Mouse (Mus musculus) hindbrain, embryonic 15.5 days (tissue): Measurements from ENCODE around the gene E2f8. TPM values are rescaled to one million over a fixed set of nuclear protein-coding genes. Genes with fewer than 3 reads are reported as not detected.

Source experiments
- ATAC-seq: fragments of 200-750 bp; cut with Nextera tagmentation; 2 replicates; pipeline ENCODE4 v1.8.0; 2017; ENCODE audit warnings: low read depth, moderate number of reproducible peaks, moderate TSS enrichment; ENCODE audit not compliant: low FRiP score
- H3K27ac ChIP-seq: fragments of 300-500 bp; sonication (generic); replicated peaks from 2 replicates; pipeline ENCODE4 v1.5.1; 2015; ENCODE audit warnings: mild to moderate bottlenecking, inconsistent platforms
- H3K27me3 ChIP-seq: fragments of 300-500 bp; sonication (generic); 2 replicates; pipeline ENCODE4 v1.6.1; 2015; ENCODE audit warnings: control low read depth, inconsistent platforms
- H3K36me3 ChIP-seq: fragments of 300-500 bp; sonication (generic); 2 replicates; pipeline ENCODE4 v1.6.1; 2015; ENCODE audit warnings: control low read depth, inconsistent platforms
- H3K4me1 ChIP-seq: fragments of 300-500 bp; sonication (generic); replicated peaks from 2 replicates; pipeline ENCODE4 v1.6.1; 2015; ENCODE audit warnings: control low read depth, inconsistent platforms
- H3K4me2 ChIP-seq: fragments of 300-500 bp; sonication (generic); 2 replicates; pipeline ENCODE4 v1.6.1; 2015; ENCODE audit warnings: moderate library complexity, mild to moderate bottlenecking, inconsistent platforms
- H3K4me3 ChIP-seq: fragments of 300-500 bp; sonication (generic); 2 replicates; pipeline ENCODE4 v1.5.1; 2015; ENCODE audit warnings: mild to moderate bottlenecking, inconsistent platforms
- H3K9ac ChIP-seq: fragments of 300-500 bp; sonication (generic); 2 replicates; pipeline ENCODE4 v1.6.1; 2015; ENCODE audit warnings: inconsistent platforms
- H3K9me3 ChIP-seq: fragments of 300-500 bp; sonication (generic); 2 replicates; pipeline ENCODE4 v1.6.1; 2016; ENCODE audit warnings: control low read depth, inconsistent platforms
- WGBS: fragments of 180-500 bp; shearing (Covaris S2); methylation state at CpG from one replicate; pipeline ENCODE4 v1.1.7; 2015; 5-methylcytosine and 5-hydroxymethylcytosine counted together
- polyA plus RNA-seq: library from polyadenylated mRNA; unstranded; fragments of >200 nt; fragmentation: Nextera tagmentation; extraction: Ambion mirVana; gene quantifications from 2 replicates; pipeline ENCODE4 v1.2.1, GENCODE M21; 2015

The E2f8 gene
- polyA plus RNA-seq, 1 experiment from 2014 or later = 3.4 TPM

- ATAC-seq = no peak
- H3K27me3 ChIP-seq = peaks cover 26% of the 10 kb centered on the region
- 55% methylated on average over 6 of the region's 6 CpGs for WGBS
These were observed 34.6 kb downstream of the E2f8 start for GRCm38 (mm10) chr7:48846755-48847154.

GRCm38 (mm10) chr7:48845213-48845973 lies 36.0 kb downstream of the E2f8 start:
- no peak for ATAC-seq
- 88% methylated on average over 12 of the region's 12 CpGs for WGBS
- H3K36me3 ChIP-seq = no peaks in the 10 kb centered on the region
- H3K27ac ChIP-seq = no peak overlapping the region
- peaks cover 33% of the 10 kb centered on the region for H3K27me3 ChIP-seq
- no peak overlapping the region for H3K4me3 ChIP-seq
- H3K4me1 ChIP-seq = no peaks in the 10 kb centered on the region
- H3K9ac ChIP-seq = no peak overlapping the region
- no peak overlapping the region for H3K4me2 ChIP-seq
- no peaks in the 10 kb centered on the region for H3K9me3 ChIP-seq

More at GRCm38 (mm10) chr7:48846755-48847154, 34.6 kb downstream of the E2f8 start:
- no peak overlapping the region for H3K4me2 ChIP-seq
- no peaks in the 10 kb centered on the region for H3K36me3 ChIP-seq
- no peaks in the 10 kb centered on the region for H3K9me3 ChIP-seq
- no peaks in the 10 kb centered on the region for H3K4me1 ChIP-seq
- no peak overlapping the region for H3K9ac ChIP-seq
- H3K27ac ChIP-seq = no peak overlapping the region
- no peak overlapping the region for H3K4me3 ChIP-seq

GRCm38 (mm10) chr7:48843541-48843940 lies 37.9 kb downstream of the E2f8 start:
- Histone ChIP-seq H3K9me3 (no peaks in the 10 kb centered on the region), H3K27me3 (peaks cover 51% of the 10 kb centered on the region), H3K9ac (no peak overlapping the region), H3K36me3 (no peaks in the 10 kb centered on the region), H3K27ac (no peak overlapping the region), H3K4me3 (no peak overlapping the region), H3K4me2 (no peak overlapping the region), H3K4me1 (no peaks in the 10 kb centered on the region)
- WGBS = 92% methylated on average over 5 of the region's 5 CpGs
- no peak for ATAC-seq

- WGBS = 78% methylated on average over 3 of the region's 3 CpGs
- Histone ChIP-seq H3K4me1 (no peaks in the 10 kb centered on the region), H3K36me3 (no peaks in the 10 kb centered on the region), H3K4me3 (no peak overlapping the region), H3K27ac (no peak overlapping the region), H3K4me2 (no peak overlapping the region), H3K9ac (no peak overlapping the region), H3K27me3 (peaks cover 60% of the 10 kb centered on the region), H3K9me3 (no peaks in the 10 kb centered on the region)
- no peak for ATAC-seq
These were observed 39.0 kb downstream of the E2f8 start for GRCm38 (mm10) chr7:48842353-48842752.

- H3K4me3 ChIP-seq = no peak overlapping the region
- H3K27ac ChIP-seq = no peak overlapping the region
- H3K4me1 ChIP-seq = no peaks in the 10 kb centered on the region
- no peak overlapping the region for H3K9ac ChIP-seq
- 59% methylated on average over 4 of the region's 4 CpGs for WGBS
- ATAC-seq = no peak
- H3K9me3 ChIP-seq = no peaks in the 10 kb centered on the region
- peaks cover 67% of the 10 kb centered on the region for H3K27me3 ChIP-seq
- no peak overlapping the region for H3K4me2 ChIP-seq
- H3K36me3 ChIP-seq = no peaks in the 10 kb centered on the region
These were observed 39.9 kb downstream of the E2f8 start for GRCm38 (mm10) chr7:48841538-48841937.

DNA sequence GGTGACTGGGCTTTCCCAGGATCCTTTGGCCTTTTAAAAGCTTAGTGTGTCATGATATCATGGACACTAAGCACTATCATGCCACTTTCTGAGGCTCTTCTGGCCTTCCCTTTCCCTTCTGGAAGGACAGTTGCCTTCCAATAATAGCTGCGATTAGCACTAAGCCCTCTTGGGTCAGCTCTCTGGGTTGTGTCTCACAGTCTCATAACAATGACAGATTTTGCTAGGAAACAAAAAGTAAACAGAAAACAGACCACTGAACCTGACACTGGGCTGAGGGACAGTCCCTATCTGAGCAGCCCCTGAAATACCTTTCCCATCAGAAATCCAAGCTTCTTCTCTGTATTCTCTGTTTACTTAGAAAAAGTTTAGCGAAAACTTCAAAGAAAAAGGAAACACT lies 40.9 kb downstream of the E2f8 start:
- H3K4me1 ChIP-seq = peaks cover under 1% of the 10 kb centered on the region
- no peak for ATAC-seq
- H3K4me2 ChIP-seq = no peak overlapping the region
- H3K36me3 ChIP-seq = no peaks in the 10 kb centered on the region
- 83% methylated on average over 2 of the region's 2 CpGs for WGBS
- no peak overlapping the region for H3K4me3 ChIP-seq
- no peak overlapping the region for H3K27ac ChIP-seq
- no peak overlapping the region for H3K9ac ChIP-seq
- H3K9me3 ChIP-seq = no peaks in the 10 kb centered on the region
- H3K27me3 ChIP-seq = peaks cover 66% of the 10 kb centered on the region

- Histone ChIP-seq H3K4me2 (no peak overlapping the region), H3K27ac (no peak overlapping the region), H3K36me3 (no peaks in the 10 kb centered on the region), H3K9me3 (no peaks in the 10 kb centered on the region), H3K4me3 (no peak overlapping the region), H3K27me3 (peaks cover 63% of the 10 kb centered on the region), H3K9ac (no peak overlapping the region), H3K4me1 (peaks cover 16% of the 10 kb centered on the region)
- no peak for ATAC-seq
- 65% methylated on average over 2 of the region's 2 CpGs for WGBS
These were observed 43.0 kb downstream of the E2f8 start for GRCm38 (mm10) chr7:48838434-48838833.

DNA sequence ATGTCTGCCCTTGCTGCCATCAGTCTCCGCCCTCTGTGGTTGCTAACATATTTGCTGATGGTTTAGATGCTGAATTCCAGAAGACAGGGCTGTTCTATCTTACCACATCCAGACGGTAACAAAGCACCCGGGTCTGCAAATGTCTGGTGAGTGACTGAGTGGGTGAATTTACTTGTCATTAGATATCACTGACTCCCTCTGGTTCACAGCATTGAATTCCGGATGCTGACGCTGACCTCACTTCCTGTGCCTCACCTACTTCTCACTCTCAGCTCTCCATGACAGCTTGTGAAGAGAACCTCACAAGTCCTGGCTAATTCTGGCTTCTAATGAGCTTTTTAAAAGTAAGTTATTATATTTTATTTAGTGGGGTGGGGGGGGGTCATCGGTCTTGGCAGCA lies 44.4 kb downstream of the E2f8 start:
- H3K9me3 ChIP-seq = no peaks in the 10 kb centered on the region
- no peak for ATAC-seq
- H3K4me1 ChIP-seq = peaks cover 16% of the 10 kb centered on the region
- H3K27me3 ChIP-seq = peaks cover 64% of the 10 kb centered on the region
- no peaks in the 10 kb centered on the region for H3K36me3 ChIP-seq
- H3K27ac ChIP-seq = no peak overlapping the region
- H3K9ac ChIP-seq = no peak overlapping the region
- H3K4me3 ChIP-seq = no peak overlapping the region
- H3K4me2 ChIP-seq = no peak overlapping the region
- 80% methylated on average over 6 of the region's 6 CpGs for WGBS

DNA sequence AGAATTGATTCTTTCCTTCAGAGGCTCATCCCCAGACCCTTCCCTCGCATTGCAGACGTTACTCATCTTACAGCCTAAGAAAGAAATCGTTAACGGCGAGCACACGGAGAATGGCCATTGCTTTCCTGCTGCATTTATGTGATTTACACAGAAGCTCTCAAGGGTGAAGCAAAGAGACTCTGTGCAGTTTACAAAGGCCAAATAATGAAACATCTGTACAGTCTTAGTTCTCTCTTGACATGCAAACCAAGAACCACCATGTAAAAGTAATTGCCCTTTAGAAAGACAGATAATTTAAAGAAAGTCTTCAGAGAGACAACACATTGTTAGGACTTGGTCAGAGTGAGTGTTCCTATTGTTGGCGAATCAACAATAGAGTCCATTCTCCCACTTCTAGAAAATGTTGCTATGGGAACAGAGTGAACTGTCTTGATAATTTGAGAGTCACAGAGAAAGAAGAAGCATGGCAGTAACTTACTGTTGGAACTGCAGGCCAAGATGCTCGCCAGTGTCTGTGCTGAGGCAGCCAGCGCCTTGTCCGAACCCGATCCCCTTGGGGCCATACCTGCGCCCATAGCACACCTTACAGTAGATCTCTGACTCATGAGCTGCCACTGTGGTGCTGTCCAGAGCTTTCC lies 46.3 kb downstream of the E2f8 start:
- Histone ChIP-seq H3K36me3 (no peaks in the 10 kb centered on the region), H3K9me3 (no peaks in the 10 kb centered on the region), H3K4me2 (no peak overlapping the region), H3K4me3 (no peak overlapping the region), H3K4me1 (peaks cover 16% of the 10 kb centered on the region), H3K9ac (no peak overlapping the region), H3K27ac (peak overlapping the region; percentile 42; the same call in 1 of the 2 replicates), H3K27me3 (peaks cover 71% of the 10 kb centered on the region)
- WGBS = 20% methylated on average over 12 of the region's 12 CpGs
- ATAC-seq = peak; percentile 69

DNA sequence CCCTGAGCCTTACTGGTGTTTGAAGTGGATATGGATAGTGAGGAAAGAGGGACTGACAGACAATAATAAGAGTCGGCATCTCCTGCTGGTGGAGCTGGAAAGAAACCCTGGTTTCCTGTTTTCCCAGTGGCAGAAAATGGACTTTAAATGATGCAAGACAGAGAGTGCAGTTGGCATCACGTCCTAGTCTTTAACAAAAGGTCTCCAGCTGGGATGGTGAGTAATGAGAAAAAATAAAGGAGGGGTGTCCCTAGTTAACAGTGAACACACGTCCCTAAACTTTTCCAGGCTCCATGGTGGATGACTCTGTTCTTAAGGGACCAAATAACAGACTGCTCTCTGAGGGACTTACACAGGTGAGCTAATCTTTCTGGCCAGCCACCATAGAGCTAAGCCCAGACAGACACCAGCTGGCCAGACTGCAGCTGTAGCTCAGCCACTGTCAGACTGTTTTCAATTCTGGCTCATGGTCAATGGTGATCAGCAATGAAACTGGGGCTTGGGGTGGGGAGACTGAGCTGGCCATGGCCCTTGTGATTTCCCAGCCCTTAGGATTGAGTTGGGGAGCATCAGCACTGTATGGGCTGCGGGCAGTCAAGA lies 46.9 kb downstream of the E2f8 start:
- 30% methylated on average over 4 of the region's 4 CpGs for whole genome bisulfite sequencing
- H3K9ac ChIP-seq = no peak overlapping the region
- peak; percentile 47; the same call in 1 of the 2 replicates for ATAC-seq
- H3K36me3 ChIP-seq = no peaks in the 10 kb centered on the region
- H3K4me3 ChIP-seq = no peak overlapping the region
- H3K4me1 ChIP-seq = peaks cover 16% of the 10 kb centered on the region
- H3K9me3 ChIP-seq = no peaks in the 10 kb centered on the region
- H3K27ac ChIP-seq = peak overlapping the region; percentile 40; the same call in 1 of the 2 replicates
- H3K4me2 ChIP-seq = no peak overlapping the region
- H3K27me3 ChIP-seq = peaks cover 64% of the 10 kb centered on the region

- WGBS = 87% methylated on average over 1 of the region's 1 CpGs
- Histone ChIP-seq H3K4me2 (no peak overlapping the region), H3K9ac (no peak overlapping the region), H3K9me3 (no peaks in the 10 kb centered on the region), H3K27me3 (peaks cover 48% of the 10 kb centered on the region), H3K4me3 (no peak overlapping the region), H3K27ac (no peak overlapping the region), H3K36me3 (peaks cover 6% of the 10 kb centered on the region), H3K4me1 (peaks cover 16% of the 10 kb centered on the region)
- ATAC-seq = no peak
These were observed 48.7 kb downstream of the E2f8 start for GRCm38 (mm10) chr7:48832735-48833134.

DNA sequence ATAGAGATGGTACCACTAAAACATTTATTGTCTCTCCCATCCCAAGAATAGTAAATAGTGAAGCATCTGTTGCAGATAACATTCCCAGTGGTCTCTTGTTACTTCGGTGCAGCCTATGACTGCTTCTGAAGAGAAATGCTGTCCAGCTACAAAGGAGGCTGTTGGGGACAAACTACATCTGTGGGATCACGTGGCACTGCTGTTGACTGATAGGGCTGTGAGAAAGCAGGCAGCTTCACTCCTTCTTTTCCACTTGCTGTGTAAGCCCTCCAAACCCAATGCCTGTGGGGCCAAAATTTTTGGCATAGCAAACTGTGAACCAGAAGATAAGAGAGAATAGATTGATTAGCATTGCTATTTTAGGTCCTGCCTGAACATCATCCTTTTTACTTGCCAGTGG lies 51.0 kb downstream of the E2f8 start:
- no peak for ATAC-seq
- WGBS = 57% methylated on average over 2 of the region's 2 CpGs
- H3K27ac ChIP-seq = no peak overlapping the region
- H3K4me3 ChIP-seq = no peak overlapping the region
- H3K36me3 ChIP-seq = peaks cover 26% of the 10 kb centered on the region
- H3K9ac ChIP-seq = no peak overlapping the region
- H3K4me2 ChIP-seq = no peak overlapping the region
- peaks cover 35% of the 10 kb centered on the region for H3K27me3 ChIP-seq
- peaks cover 14% of the 10 kb centered on the region for H3K4me1 ChIP-seq
- no peaks in the 10 kb centered on the region for H3K9me3 ChIP-seq
